Mouse (Mus musculus): ENCODE measurements around the gene Nfia. TPM values are rescaled to one million over a fixed set of nuclear protein-coding genes. Genes with fewer than 3 reads are reported as not detected.

The Nfia gene
- polyA plus RNA-seq, 1 experiment from 2014 or later, result 27.6 TPM

DNA sequence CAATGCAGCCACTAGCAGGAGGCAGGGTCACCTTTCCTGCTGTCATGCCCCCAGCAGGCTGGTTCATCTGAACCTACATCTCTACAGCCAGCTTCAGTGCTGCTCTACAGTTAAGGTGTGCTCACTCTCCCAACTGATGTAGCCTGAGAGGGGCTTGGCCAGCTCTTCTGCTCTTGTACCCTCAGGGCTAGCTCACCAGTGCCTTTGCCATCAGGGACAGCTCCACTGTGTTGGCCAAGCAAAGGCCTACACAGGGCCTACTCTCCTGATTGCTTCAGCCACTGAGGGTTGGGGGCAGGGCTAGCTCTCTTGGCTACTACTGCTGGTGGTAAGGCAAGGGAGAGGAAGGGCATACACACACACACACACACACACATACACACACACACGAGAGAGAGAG lies 2.7 kb upstream of the Nfia start:
- no peaks in the 10 kb centered on the region for H3K9me3 ChIP-seq (ENCODE audit: control insufficient read depth, low read length)
- peaks cover 13% of the 10 kb centered on the region; the same call in 1 of the 2 replicates for H3K4me1 ChIP-seq (ENCODE audit: control insufficient read depth, insufficient read depth, low read length)
- H3K4me3 ChIP-seq (ENCODE audit: low read depth, low read length), result no peak overlapping the region
- no peaks in the 10 kb centered on the region for H3K27me3 ChIP-seq (ENCODE audit: control insufficient read depth, insufficient read depth, low read length)
- DNase-seq (ENCODE audit: low spot score) (no peak), ATAC-seq (ENCODE audit: insufficient number of reproducible peaks, low FRiP score, low TSS enrichment, low read depth) (no peak)
- no peaks in the 10 kb centered on the region for H3K36me3 ChIP-seq (ENCODE audit: control insufficient read depth, insufficient read depth, low read length)
- H3K27ac ChIP-seq (replicated peaks; ENCODE audit: low read depth, low read length), result no peak overlapping the region
- no peak overlapping the region for H3K4me2 ChIP-seq (ENCODE audit: low read depth, severe bottlenecking)
- no peak overlapping the region for H3K9ac ChIP-seq (ENCODE audit: low read length)
- WGBS, result no CpG with 5 or more reads among the region's 1 CpGs

DNA sequence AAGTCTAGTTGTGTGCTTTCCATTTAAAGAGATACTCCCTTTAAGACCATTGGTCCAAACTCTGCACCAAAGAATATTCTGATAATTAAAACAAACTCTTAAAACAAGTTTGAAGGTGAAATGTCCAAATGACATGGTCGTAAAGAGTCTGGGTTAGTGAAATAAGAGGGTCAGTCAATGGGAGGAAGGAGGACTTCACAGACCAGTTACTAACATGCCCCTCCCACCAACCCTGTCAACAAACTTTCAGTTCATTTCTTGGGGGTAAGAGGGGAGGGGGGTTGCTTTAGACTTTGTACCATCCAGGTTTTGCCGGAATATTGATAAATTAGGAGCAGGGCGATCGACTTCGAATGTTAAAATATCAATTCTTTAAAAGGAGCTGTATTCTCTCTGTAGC lies 1.1 kb upstream of the Nfia start:
- WGBS, result 12% methylated on average over 5 of the region's 5 CpGs
- Histone ChIP-seq H3K36me3 (ENCODE audit: control insufficient read depth, insufficient read depth, low read length) (no peaks in the 10 kb centered on the region), H3K9me3 (ENCODE audit: control insufficient read depth, low read length) (no peaks in the 10 kb centered on the region), H3K27me3 (ENCODE audit: control insufficient read depth, insufficient read depth, low read length) (no peaks in the 10 kb centered on the region), H3K9ac (ENCODE audit: low read length) (peak overlapping the region; percentile 12; the same call in 1 of the 2 replicates), H3K4me1 (ENCODE audit: control insufficient read depth, insufficient read depth, low read length) (peaks cover 13% of the 10 kb centered on the region; the same call in 1 of the 2 replicates), H3K4me3 (ENCODE audit: low read depth, low read length) (peak overlapping the region; percentile 21), H3K4me2 (ENCODE audit: low read depth, severe bottlenecking) (peak overlapping the region; percentile 55), H3K27ac (replicated peaks; ENCODE audit: low read depth, low read length) (peak overlapping the region; percentile 85; the same call in 1 of the 2 replicates)
- DNase-seq (ENCODE audit: low spot score), result no peak
- ATAC-seq (ENCODE audit: insufficient number of reproducible peaks, low FRiP score, low TSS enrichment, low read depth), result no peak

DNA sequence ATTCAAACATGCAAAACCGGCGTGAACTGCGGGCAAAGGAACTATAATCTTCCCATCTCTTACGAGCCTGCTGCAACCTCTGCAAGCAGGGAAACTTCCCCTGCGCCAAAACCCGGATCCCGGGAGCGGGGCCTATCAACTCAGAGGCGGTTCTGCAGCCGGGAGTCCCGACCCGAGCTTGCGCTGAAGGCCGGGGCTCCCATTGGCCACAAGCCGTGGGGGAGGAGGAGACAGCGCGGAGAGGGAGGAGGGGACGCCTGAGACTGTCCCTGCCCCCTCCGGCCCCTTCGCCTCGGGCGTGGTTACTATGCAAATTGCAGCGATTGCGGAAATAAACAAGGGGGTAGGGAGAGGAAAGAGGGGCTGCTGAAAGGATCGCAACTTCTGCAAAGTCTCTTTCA lies 450 bp upstream of the Nfia start:
- peaks cover 13% of the 10 kb centered on the region; the same call in 1 of the 2 replicates for H3K4me1 ChIP-seq (ENCODE audit: control insufficient read depth, insufficient read depth, low read length)
- H3K4me2 ChIP-seq (ENCODE audit: low read depth, severe bottlenecking), result peak overlapping the region; percentile 55
- peak; percentile 92 for ATAC-seq (ENCODE audit: insufficient number of reproducible peaks, low FRiP score, low TSS enrichment, low read depth)
- H3K4me3 ChIP-seq (ENCODE audit: low read depth, low read length), result peak overlapping the region; percentile 21
- H3K36me3 ChIP-seq (ENCODE audit: control insufficient read depth, insufficient read depth, low read length), result no peaks in the 10 kb centered on the region
- H3K9me3 ChIP-seq (ENCODE audit: control insufficient read depth, low read length), result no peaks in the 10 kb centered on the region
- peak; percentile 98 for DNase-seq (ENCODE audit: low spot score)
- under 1% methylated on average over 25 of the region's 25 CpGs for WGBS
- H3K27ac ChIP-seq (replicated peaks; ENCODE audit: low read depth, low read length), result peak overlapping the region; percentile 85
- H3K9ac ChIP-seq (ENCODE audit: low read length), result peak overlapping the region; percentile 45; the same call in 1 of the 2 replicates
- H3K27me3 ChIP-seq (ENCODE audit: control insufficient read depth, insufficient read depth, low read length), result no peaks in the 10 kb centered on the region

DNA sequence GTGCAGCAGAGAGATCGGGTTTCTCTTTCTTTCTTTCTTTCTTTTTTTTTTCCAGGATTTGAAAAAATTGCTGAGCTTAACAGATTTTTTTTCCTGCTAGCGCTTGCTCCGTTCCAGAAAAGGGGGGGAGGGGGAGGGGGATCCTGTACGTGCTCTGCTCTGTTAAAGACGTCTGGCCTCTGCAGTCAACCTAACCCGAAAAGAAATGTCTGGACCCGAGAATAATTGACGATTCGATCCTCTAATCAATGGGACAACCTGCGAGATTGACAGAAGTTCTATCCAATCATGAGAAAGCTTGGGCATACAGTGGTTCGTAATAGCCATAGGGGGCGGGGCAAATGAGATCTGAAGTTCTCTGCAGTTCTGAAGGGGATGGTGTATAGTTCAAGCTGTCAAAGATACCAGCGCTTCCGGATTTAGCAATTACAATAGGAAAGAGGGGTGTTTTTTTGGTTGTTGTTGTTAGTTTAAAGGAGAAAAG lies 618 bp downstream of the Nfia start:
- no peak overlapping the region; the same call in 1 of the 2 replicates for H3K27ac ChIP-seq (replicated peaks; ENCODE audit: low read depth, low read length)
- WGBS, result under 1% methylated on average over 14 of the region's 14 CpGs
- H3K4me2 ChIP-seq (ENCODE audit: low read depth, severe bottlenecking), result peak overlapping the region; percentile 55
- peak; percentile 52 for ATAC-seq (ENCODE audit: insufficient number of reproducible peaks, low FRiP score, low TSS enrichment, low read depth)
- H3K4me1 ChIP-seq (ENCODE audit: control insufficient read depth, insufficient read depth, low read length), result peaks cover 13% of the 10 kb centered on the region; the same call in 1 of the 2 replicates
- no peaks in the 10 kb centered on the region for H3K9me3 ChIP-seq (ENCODE audit: control insufficient read depth, low read length)
- peak overlapping the region; percentile 21 for H3K4me3 ChIP-seq (ENCODE audit: low read depth, low read length)
- no peaks in the 10 kb centered on the region for H3K36me3 ChIP-seq (ENCODE audit: control insufficient read depth, insufficient read depth, low read length)
- H3K9ac ChIP-seq (ENCODE audit: low read length), result no peak overlapping the region
- peak; percentile 85 for DNase-seq (ENCODE audit: low spot score)
- no peaks in the 10 kb centered on the region for H3K27me3 ChIP-seq (ENCODE audit: control insufficient read depth, insufficient read depth, low read length)

DNA sequence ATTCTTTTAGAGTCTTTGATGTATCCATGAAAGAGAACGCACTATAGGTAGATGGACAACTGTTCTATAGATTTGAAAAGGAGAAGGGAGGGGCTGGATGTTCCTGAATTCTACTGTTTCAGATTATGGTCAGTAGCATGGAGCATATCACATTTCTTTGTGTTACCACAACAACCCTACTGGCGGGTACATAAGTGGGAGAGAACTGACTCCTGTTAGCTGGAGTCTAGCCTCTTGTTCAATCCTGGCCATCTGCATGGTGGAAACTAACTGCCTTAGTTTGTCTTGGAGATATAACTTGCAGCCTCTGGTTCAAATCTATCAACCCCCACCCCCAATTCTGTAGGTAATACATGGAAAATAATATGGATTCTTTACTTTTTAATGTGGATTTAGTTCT lies 1.3 kb downstream of the Nfia start:
- Histone ChIP-seq H3K9me3 (ENCODE audit: control insufficient read depth, low read length) (no peaks in the 10 kb centered on the region), H3K4me2 (ENCODE audit: low read depth, severe bottlenecking) (peak overlapping the region; percentile 11; the same call in 1 of the 2 replicates), H3K4me1 (ENCODE audit: control insufficient read depth, insufficient read depth, low read length) (peaks cover 13% of the 10 kb centered on the region; the same call in 1 of the 2 replicates), H3K4me3 (ENCODE audit: low read depth, low read length) (no peak overlapping the region), H3K27ac (replicated peaks; ENCODE audit: low read depth, low read length) (no peak overlapping the region), H3K27me3 (ENCODE audit: control insufficient read depth, insufficient read depth, low read length) (no peaks in the 10 kb centered on the region), H3K36me3 (ENCODE audit: control insufficient read depth, insufficient read depth, low read length) (no peaks in the 10 kb centered on the region), H3K9ac (ENCODE audit: low read length) (no peak overlapping the region)
- DNase-seq (ENCODE audit: low spot score) (no peak), ATAC-seq (ENCODE audit: insufficient number of reproducible peaks, low FRiP score, low TSS enrichment, low read depth) (no peak)
- WGBS, result 68% methylated on average over 2 of the region's 2 CpGs

DNA sequence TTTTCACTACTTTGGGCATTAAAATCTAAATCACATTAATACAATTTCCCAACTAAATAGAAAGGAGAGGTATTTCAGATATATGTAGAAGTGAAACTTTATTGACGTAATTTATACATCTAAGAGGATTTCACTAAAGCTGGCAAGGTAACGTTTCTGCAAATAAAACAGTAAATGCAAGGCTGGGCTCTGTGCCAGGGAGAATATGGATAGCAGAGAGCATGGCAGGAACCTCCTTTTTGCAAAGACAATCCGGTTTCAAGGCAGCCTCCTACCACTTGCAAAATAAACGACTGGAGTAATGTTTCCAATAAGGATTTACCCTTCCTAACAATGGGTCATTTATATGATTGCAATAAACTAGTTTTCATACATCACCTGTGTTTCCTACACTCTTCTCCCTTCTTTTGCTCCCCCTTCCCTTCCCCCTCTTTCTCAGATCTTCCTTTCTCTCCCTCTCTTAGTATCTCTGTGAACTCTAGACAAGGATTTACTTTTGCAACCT lies 2.0 kb downstream of the Nfia start:
- ATAC-seq (ENCODE audit: insufficient number of reproducible peaks, low FRiP score, low TSS enrichment, low read depth), result no peak
- WGBS, result 21% methylated on average over 4 of the region's 4 CpGs
- H3K36me3 ChIP-seq (ENCODE audit: control insufficient read depth, insufficient read depth, low read length), result no peaks in the 10 kb centered on the region
- no peaks in the 10 kb centered on the region for H3K9me3 ChIP-seq (ENCODE audit: control insufficient read depth, low read length)
- no peak for DNase-seq (ENCODE audit: low spot score)
- peaks cover 14% of the 10 kb centered on the region; the same call in 1 of the 2 replicates for H3K4me1 ChIP-seq (ENCODE audit: control insufficient read depth, insufficient read depth, low read length)
- no peak overlapping the region; the same call in 1 of the 2 replicates for H3K9ac ChIP-seq (ENCODE audit: low read length)
- no peak overlapping the region; the same call in 1 of the 2 replicates for H3K27ac ChIP-seq (replicated peaks; ENCODE audit: low read depth, low read length)
- no peaks in the 10 kb centered on the region for H3K27me3 ChIP-seq (ENCODE audit: control insufficient read depth, insufficient read depth, low read length)
- 0 out of 2 replicates have a peak overlapping the region, but pooled peaks have one; percentile 21 for H3K4me3 ChIP-seq (ENCODE audit: low read depth, low read length)
- H3K4me2 ChIP-seq (ENCODE audit: low read depth, severe bottlenecking), result peak overlapping the region; percentile 44; the same call in 1 of the 2 replicates

DNA sequence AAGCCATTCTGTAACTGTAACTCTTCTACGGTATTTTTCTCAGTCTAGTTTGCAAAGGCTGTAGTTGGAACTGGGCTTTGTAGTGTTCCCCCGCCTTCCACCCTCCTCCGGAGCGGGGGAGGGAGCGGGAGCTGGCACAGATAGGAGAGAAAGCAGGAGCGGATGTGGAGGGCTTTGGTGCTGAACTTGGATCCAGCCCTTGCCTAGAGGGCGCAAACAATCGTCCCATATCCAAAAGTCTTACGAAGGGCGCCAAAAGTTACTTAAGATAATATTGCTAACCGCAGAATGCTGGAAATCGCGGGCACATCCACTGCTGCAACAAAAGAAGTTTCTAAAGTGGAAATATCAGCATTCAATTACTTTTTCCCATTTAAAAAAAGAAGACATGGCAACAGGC lies 2.5 kb downstream of the Nfia start:
- Histone ChIP-seq H3K9ac (ENCODE audit: low read length) (peak overlapping the region; percentile 14), H3K4me1 (ENCODE audit: control insufficient read depth, insufficient read depth, low read length) (peaks cover 17% of the 10 kb centered on the region; the same call in 1 of the 2 replicates)
- under 1% methylated on average over 13 of the region's 13 CpGs for whole genome bisulfite sequencing

DNA sequence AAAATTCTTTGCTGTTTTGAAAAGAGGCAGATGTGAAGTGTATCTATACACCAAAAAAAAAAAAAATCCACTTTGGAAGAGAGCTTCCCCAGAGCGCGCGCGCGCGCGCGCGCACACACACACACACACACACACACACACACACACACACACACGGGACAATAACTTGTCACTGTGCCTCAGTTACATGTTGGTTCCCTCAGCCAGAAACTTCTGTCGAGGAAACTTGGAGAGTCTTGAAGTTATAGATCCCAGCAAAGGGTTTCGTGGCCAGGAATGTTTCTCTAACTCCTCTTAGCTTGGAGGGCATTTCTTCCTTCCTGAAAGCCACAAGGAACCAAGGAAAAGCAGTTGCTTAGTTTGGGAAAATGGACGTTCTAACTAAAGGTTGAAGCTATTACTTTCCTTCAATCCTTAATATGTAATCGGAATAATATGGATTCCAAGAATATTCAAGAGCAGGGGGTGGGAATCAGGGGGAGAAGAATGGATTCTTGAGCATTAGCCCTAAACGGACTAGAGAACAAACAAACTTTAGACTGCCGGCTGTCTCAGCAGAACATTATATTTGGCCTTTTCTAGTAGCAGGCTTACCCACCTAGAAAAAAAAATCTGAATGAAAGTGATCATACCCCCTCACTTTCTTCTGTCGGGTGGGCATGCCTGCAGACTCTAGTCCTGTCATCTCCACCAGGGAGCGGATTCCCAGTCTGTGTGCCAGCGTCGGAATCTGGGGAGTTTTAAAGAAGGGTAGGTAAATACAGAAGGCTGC lies 3.1 kb downstream of the Nfia start:
- under 1% methylated on average over 20 of the region's 20 CpGs for WGBS
- no peaks in the 10 kb centered on the region for H3K9me3 ChIP-seq (ENCODE audit: control insufficient read depth, low read length)
- H3K4me1 ChIP-seq (ENCODE audit: control insufficient read depth, insufficient read depth, low read length), result peaks cover 17% of the 10 kb centered on the region; the same call in 1 of the 2 replicates
- H3K27ac ChIP-seq (replicated peaks; ENCODE audit: low read depth, low read length), result no peak overlapping the region
- peak overlapping the region; percentile 44 for H3K4me2 ChIP-seq (ENCODE audit: low read depth, severe bottlenecking)
- DNase-seq (ENCODE audit: low spot score) (peak; percentile 44), ATAC-seq (ENCODE audit: insufficient number of reproducible peaks, low FRiP score, low TSS enrichment, low read depth) (no peak)
- H3K36me3 ChIP-seq (ENCODE audit: control insufficient read depth, insufficient read depth, low read length), result no peaks in the 10 kb centered on the region
- H3K4me3 ChIP-seq (ENCODE audit: low read depth, low read length), result peak overlapping the region; percentile 21
- no peak overlapping the region; the same call in none of the 2 replicates for H3K9ac ChIP-seq (ENCODE audit: low read length)
- no peaks in the 10 kb centered on the region for H3K27me3 ChIP-seq (ENCODE audit: control insufficient read depth, insufficient read depth, low read length)

More for the DNA sequence above, 2.5 kb downstream of the Nfia start:
- ATAC-seq (ENCODE audit: insufficient number of reproducible peaks, low FRiP score, low TSS enrichment, low read depth) (no peak), DNase-seq (ENCODE audit: low spot score) (peak; percentile 79)
- Histone ChIP-seq H3K27ac (replicated peaks; ENCODE audit: low read depth, low read length) (no peak overlapping the region; the same call in 1 of the 2 replicates), H3K4me2 (ENCODE audit: low read depth, severe bottlenecking) (peak overlapping the region; percentile 44), H3K9me3 (ENCODE audit: control insufficient read depth, low read length) (no peaks in the 10 kb centered on the region), H3K36me3 (ENCODE audit: control insufficient read depth, insufficient read depth, low read length) (no peaks in the 10 kb centered on the region), H3K4me3 (ENCODE audit: low read depth, low read length) (peak overlapping the region; percentile 21; the same call in 1 of the 2 replicates), H3K27me3 (ENCODE audit: control insufficient read depth, insufficient read depth, low read length) (no peaks in the 10 kb centered on the region)

All from limb, embryonic 11.5 days (tissue).